Mouse (Mus musculus): ENCODE data around the gene Cabin1.

DNA sequence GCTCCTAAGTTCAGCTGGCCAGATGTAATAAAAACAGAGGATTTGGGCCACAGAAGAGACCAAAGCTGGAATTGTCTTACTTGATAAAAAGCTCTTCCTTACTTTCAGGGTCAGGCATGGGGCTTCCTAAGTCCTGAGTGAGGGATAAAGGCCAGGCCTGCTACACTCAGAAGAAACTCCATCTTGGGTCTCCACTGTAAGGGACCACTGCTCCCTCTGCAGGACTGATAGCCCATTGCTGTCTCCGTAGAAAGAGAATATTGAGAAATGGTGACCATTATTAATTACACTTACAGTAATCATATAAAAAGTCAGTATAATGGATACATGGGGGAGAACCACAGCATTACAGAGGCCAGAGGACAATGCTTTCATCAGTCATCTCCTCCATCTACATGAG lies 60.6 kb downstream of the Cabin1 start:
- TF ChIP-seq MAX (IDR thresholded peaks at IDR 0.05; ENCODE audit: low read depth), result no peak
- no peak for TF ChIP-seq POLR2A (IDR thresholded peaks at IDR 0.05; ENCODE audit: insufficient read length, low read depth)
- no peak for TF ChIP-seq TCF3 (IDR thresholded peaks at IDR 0.05; ENCODE audit: insufficient read length, low read depth)
- TF ChIP-seq E2F4 (IDR thresholded peaks at IDR 0.05; ENCODE audit: insufficient read depth), result no peak
- no peak for TF ChIP-seq USF1 (IDR thresholded peaks at IDR 0.05; ENCODE audit: low read depth)
- TF ChIP-seq POLR2AphosphoS2 (IDR thresholded peaks at IDR 0.05; ENCODE audit: insufficient read length, low read depth), result no peak
- no peak for TF ChIP-seq SRF (IDR thresholded peaks at IDR 0.05; ENCODE audit: control insufficient read depth, insufficient read length, low read depth)
- TF ChIP-seq MYOD1 (IDR thresholded peaks at IDR 0.05; ENCODE audit: control insufficient read depth in 1 of 3, insufficient read length in 2 of 3, low read depth in 2 of 3), result no peak
- TF ChIP-seq TCF12 (IDR thresholded peaks at IDR 0.05; ENCODE audit: insufficient read depth, poor library complexity, severe bottlenecking), result no peak
